Mouse (Mus musculus): ENCODE measurements around the gene Dnmt3c. TPM values are rescaled to one million over a fixed set of nuclear protein-coding genes. Genes with fewer than 3 reads are reported as not detected.

The Dnmt3c gene
- not detected in 2 replicates for polyA plus RNA-seq (2015; fragmentation: Nextera tagmentation; extraction: Ambion mirVana)

DNA sequence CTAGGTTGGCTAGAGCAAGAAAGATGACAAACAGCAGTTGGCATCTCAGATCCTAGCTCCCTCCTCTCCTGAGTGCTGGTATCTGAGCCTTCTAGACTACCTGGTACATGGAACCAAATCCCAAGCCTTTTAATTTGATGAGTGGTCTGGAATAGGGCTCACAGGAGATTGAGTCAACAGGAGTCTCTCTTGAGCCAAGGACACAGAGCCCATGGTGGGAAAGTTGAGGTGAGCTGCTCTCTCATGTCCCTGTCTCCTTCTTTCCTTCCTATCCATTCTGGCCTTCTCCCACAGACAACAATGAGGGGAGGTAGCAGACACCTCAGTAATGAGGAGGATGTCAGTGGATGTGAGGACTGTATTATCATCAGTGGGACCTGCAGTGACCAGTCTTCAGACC is at the start of gene Dnmt3c:
Dnmt3c (plus strand) TSS at position 301 of the 400 bp plus-strand sequence.

DNA sequence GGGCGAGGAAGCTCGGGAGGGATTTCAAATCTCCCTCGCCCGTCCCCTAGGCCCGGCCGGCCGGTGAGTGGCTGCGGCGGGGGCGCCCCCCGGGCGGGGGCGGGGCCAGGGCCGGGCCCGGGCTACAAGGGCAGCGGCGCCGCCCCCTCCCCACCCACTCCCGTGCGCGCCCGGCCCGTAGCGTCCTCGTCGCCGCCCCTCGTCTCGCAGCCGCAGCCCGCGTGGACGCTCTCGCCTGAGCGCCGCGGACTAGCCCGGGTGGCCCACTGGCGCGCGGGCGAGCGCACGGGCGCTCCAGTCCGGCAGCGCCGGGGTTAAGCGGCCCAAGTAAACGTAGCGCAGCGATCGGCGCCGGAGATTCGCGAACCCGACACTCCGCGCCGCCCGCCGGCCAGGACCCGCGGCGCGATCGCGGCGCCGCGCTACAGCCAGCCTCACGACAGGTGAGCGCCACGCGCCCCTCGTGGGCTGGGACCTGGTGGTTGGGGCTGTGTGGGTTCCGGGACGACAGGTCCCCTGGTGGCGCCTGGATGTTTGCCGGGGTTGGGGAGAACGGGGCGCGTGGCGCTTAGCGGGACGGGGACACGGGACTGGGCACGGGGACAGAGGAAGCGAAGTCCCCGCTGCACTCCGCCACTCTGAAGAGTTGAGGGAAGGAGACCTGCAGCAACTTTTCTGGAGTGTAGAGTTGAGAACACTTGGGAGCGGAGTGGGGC is 47.0 kb upstream of the Dnmt3c start, which contains the start of gene Dnmt3b:
Dnmt3b (plus strand) TSS at position 153 of the 716 bp plus-strand sequence.

DNA sequence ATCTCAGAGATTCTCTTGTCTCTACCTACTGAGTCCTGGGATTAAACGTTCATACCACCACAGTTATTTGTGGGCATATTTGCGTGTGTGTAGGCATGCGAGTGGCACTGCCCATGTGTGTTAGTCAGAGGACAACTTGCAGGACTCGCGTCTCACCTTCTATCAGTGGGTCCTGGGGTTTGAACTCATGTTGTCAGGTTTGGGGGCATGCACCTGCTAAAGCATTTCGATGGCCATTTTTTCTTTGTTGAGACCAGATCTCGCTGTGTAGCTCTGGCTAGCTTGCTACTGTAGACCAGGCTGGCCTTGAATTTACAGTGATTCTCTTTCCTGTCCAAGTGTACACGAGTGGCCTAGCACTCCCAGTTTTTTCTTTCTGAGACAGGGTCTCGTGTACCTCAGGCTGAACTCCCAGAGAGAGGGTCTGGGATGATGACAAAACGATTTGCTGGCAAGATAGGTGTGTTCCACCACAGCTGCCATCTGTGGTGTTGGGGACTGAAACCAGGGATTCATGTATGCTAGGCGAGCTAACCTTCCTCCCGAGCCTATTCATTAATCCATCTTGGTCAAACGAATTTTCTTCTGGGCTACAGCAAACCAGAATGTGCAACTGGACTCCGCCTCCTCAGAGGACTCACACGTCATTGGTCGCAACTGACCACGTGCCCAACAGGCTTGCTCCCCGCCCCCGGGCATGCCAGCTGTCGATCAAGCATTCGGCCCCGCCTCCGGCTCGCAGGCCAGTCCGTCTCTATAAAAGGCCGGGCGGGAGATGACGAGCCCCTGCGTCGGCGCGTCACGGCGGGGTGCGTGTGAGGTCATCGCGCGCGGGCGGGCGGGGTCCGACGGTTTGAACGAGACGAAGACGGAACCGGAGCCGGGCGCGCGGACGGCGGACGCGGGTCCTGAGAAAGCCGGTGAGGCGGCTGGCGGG is 44.3 kb downstream of the Dnmt3c start, which contains the start of gene Mapre1:
Mapre1 (plus strand) TSS at position 775 of the 937 bp plus-strand sequence.

Other genes starting within 250 kb of the Dnmt3c start
- gene 4930404H24Rik, start 203.9 kb upstream of the Dnmt3c start, polyA plus RNA-seq (2015; fragmentation: Nextera tagmentation; extraction: Ambion mirVana), result not detected in 2 replicates
- 5.3 and 6.1 TPM in 2 replicates for gene Nol4l, start 166.7 kb upstream of the Dnmt3c start, polyA plus RNA-seq (2015; fragmentation: Nextera tagmentation; extraction: Ambion mirVana)
- 55.7 and 59.6 TPM in 2 replicates for gene Commd7, start 63.9 kb upstream of the Dnmt3c start, polyA plus RNA-seq (2015; fragmentation: Nextera tagmentation; extraction: Ambion mirVana)
- 2.1 and 2.2 TPM in 2 replicates for gene Dnmt3b, start 47.2 kb upstream of the Dnmt3c start, polyA plus RNA-seq (2015; fragmentation: Nextera tagmentation; extraction: Ambion mirVana)
- 180 and 245 TPM in 2 replicates for gene Mapre1, start 44.6 kb downstream of the Dnmt3c start, polyA plus RNA-seq (2015; fragmentation: Nextera tagmentation; extraction: Ambion mirVana)
- 0.06 and 0.08 TPM in 2 replicates for gene Efcab8, start 83.3 kb downstream of the Dnmt3c start, polyA plus RNA-seq (2015; fragmentation: Nextera tagmentation; extraction: Ambion mirVana)
- not detected in 2 replicates for gene Sun5, start 174.4 kb downstream of the Dnmt3c start, polyA plus RNA-seq (2015; fragmentation: Nextera tagmentation; extraction: Ambion mirVana)
- gene Bpifb2, start 178.4 kb downstream of the Dnmt3c start, polyA plus RNA-seq (2015; fragmentation: Nextera tagmentation; extraction: Ambion mirVana), result not detected in 2 replicates
- not detected in 2 replicates for gene Bpifb6, start 203.7 kb downstream of the Dnmt3c start, polyA plus RNA-seq (2015; fragmentation: Nextera tagmentation; extraction: Ambion mirVana)
- not detected in 2 replicates for gene Bpifb3, start 221.6 kb downstream of the Dnmt3c start, polyA plus RNA-seq (2015; fragmentation: Nextera tagmentation; extraction: Ambion mirVana)
- gene Bpifb4, start 241.6 kb downstream of the Dnmt3c start, polyA plus RNA-seq (2015; fragmentation: Nextera tagmentation; extraction: Ambion mirVana), result not detected in 2 replicates